Mouse (Mus musculus): Measurements from ENCODE around the gene Cd52.

Gene Cd52

DNA sequence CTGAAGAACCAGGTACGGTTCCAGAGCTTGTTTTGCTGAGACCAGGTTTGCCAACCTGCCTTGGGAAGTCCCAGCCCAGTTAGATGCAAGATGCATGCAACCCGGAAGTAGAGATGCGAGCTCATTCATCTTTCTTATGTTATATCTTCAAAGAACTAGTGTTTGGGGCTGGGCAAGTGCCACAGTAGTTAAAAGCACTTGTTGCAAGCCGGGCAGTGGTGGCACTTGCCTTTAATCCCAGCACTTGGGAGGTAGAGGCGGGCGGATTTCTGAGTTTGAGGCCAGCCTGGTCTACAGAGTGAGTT, 3.7 kb downstream of the Cd52 start:
- DNase-seq (ENCODE audit: low spot score in 2 of 2): no peak

GRCm38 (mm10) chr4:134090521-134091224, 4.2 kb downstream of the Cd52 start:
- DNase-seq (ENCODE audit: low spot score in 2 of 2): no peak

GRCm38 (mm10) chr4:134089029-134089428, 5.9 kb downstream of the Cd52 start:
- no peak for DNase-seq (ENCODE audit: low spot score in 2 of 2)

DNA sequence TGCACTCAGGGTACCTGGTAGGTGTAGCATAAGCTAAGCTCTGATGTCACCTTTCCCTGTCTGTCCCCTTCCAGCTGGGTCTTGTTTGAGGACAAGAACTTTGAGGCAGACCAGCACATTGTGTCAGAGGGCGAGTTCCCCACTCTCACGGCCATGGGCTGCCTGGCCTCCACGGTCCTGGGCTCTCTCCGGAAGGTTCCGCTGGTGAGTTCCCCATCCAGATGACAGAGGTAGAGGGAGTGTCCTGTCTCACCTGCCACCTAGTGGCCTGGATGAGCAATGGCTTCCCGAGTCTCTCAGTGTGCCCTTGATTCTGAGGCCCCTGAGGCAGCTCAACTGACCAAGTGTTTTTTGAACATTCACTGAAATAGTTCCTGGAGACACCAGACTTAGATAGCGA, 7.5 kb downstream of the Cd52 start:
- no peak for DNase-seq (ENCODE audit: low spot score in 2 of 2)

DNA sequence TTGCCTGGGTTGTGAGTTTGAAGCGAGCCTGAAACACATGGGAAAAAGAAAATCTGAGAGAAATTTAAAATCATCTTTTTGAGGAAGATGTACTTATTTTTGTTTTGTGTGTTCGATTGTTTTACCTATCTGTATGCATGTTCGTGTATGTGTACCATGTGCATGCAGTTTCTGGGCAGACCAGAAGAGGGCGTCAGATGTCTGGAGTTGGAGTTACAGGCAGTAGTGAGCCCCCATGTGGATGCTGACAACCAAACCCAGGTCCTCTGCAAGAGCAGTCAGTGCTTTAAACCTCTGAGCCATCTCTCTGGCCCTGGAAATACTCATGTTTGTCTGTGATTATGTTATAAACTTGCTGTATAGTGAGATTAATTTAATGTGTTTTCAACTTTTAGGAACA, 9.9 kb downstream of the Cd52 start:
- no peak for DNase-seq (ENCODE audit: low spot score in 2 of 2)

DNA sequence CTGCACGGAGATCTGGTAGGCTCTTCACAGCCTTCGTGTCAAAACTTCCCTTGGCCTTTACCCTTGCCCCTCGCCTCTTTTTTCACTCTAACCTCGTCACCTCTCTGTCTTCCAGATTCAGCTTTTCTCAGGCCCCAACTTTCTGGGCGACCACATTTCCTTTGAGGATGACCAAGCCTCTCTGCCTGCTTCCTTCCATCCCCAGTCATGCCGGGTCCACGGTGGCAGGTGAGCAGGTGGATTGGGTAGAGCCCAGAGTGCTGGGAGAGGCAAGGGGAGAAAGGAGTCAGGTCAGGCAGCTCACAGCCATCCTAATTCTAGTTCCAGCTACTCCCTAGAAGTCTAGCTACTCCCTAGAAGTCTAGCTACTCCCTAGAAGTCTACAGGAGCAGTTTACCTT, 12.4 kb downstream of the Cd52 start:
- no peak for DNase-seq (ENCODE audit: low spot score in 2 of 2)

- DNase-seq (ENCODE audit: low spot score in 2 of 2): peak; percentile 75 to 76
Observed at GRCm38 (mm10) chr4:134081730-134082386, 13.0 kb downstream of the Cd52 start.

DNA sequence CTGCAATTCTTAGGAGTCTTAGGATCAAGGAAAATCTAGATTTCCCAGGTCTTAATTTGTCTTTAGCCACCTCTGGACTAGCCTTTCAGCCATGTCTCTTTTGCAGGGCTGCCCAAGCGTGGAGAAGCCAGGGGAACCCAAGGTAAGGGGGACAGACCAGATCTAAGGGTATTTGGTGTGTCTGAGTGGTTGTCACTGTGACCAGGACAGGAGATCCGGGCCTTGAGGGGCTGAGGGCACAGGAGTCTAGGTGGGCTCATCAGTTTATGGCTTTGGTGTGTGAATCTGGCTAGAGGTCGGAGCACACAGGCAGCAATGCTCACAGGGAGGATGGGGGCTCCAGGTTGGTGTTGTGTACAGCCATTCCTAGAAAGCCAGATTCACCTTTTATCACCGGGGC, 14.2 kb downstream of the Cd52 start:
- DNase-seq (ENCODE audit: low spot score in 2 of 2): no peak

DNA sequence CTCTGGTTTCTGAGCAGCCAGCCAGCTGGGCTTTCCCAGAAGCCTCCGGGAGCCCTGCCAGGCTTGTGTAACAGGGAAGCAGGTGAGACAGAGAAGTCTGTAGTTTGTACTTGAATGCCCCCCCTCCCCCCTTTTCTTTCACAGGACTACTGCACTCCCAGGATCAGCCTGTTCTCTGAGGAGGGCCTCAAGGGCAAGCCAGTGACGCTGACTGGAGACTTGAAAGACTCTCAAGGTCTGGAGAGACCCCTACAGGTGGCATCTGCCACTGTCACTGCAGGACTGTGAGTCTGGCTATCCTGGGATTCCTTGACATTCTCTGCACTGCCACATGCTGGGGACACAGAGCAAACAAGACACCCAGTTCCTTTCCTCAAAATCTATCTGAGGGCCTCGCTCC, 16.2 kb downstream of the Cd52 start:
- DNase-seq (ENCODE audit: low spot score in 2 of 2): no peak

- DNase-seq (ENCODE audit: low spot score in 2 of 2): no peak
Observed at GRCm38 (mm10) chr4:134068793-134069580, 25.9 kb downstream of the Cd52 start.

DNA sequence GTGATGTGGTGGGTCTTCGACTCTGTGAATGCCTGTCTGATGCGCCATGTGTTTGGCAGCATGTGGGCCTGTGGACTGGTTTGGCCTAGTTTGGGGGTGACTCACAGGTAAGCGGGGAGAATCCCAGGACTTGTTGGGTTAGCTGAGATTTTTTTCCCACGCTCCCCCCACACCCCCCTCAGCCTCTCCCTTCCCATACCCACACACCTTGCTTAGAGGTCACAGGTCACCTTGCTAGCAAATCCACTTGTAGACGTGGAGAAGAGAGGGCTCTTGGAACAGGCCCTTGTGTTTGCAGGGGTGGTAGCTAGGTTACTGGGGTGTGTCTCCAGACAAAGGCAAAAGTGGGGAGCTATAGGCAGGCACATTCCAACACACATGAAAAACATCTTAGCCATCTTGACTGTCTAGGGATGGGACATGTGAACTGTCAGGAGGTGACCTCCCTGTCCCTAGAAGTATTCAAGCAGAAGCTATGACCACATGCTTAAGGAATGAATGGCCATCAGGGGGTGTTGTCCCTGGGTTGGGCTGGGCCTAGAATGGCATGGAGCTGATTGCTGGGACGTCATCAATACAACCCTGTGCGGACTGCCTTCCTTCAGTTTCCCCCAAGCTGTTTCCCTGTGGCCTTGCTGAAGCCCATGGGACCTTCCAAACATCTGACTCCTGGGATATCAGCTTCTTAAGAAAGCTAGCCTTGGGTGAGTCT, 26.9 kb downstream of the Cd52 start:
- no peak for DNase-seq (ENCODE audit: low spot score in 2 of 2)

DNA sequence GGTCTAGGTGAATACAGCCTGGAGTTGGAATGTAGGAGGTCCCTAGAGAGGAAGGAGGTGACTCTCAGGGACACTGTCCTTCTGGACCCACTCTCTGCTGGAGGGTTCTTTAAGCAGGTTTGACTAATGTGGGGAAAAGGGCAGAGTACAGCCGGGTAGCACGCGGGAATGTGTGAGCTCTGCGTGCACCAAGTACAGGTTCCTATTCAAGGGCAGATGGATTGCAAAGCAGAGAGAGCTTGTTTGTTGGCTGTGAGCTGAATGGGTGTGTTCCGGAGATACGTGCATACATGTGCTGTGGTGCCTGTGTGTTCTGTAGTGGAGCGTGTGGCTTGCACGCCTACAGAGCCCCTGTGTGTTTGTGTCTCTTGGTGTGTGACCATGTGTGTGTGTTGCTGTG, 27.5 kb downstream of the Cd52 start:
- DNase-seq (ENCODE audit: low spot score in 2 of 2): no peak

DNA sequence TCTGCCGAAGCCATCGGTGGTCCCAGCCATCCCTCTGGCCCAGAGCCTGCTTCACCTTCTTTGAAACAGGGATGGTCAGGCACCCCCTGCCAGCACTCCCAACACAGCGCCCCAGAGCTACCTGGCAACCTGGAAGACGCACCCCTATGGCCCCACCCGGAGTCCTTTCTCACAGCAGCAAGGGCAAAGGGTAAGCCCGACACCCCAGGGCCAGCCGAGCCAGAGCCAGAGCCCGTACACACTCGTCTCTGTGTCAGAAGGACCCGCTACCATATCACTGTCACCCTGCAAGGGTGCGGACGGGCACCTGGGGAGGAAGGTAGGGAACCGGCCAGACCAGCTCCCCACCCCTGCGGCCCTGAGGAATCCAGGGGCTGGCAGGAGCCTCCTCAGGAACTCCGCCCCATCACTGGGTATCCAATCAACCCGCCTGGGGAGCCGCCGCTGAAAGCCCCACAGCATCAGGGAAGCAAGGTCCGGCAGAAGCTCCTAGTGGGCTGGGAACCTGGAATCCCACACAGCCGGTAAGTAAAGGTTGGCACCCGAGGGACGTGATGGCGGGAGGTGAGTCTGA, 29.4 kb downstream of the Cd52 start:
- no peak for DNase-seq (ENCODE audit: low spot score in 2 of 2)

GRCm38 (mm10) chr4:134062561-134062960, 32.3 kb downstream of the Cd52 start:
- no peak for DNase-seq (ENCODE audit: low spot score in 2 of 2)

- no peak for DNase-seq (ENCODE audit: low spot score in 2 of 2)
Observed at GRCm38 (mm10) chr4:134061944-134062446, 32.9 kb downstream of the Cd52 start.

DNA sequence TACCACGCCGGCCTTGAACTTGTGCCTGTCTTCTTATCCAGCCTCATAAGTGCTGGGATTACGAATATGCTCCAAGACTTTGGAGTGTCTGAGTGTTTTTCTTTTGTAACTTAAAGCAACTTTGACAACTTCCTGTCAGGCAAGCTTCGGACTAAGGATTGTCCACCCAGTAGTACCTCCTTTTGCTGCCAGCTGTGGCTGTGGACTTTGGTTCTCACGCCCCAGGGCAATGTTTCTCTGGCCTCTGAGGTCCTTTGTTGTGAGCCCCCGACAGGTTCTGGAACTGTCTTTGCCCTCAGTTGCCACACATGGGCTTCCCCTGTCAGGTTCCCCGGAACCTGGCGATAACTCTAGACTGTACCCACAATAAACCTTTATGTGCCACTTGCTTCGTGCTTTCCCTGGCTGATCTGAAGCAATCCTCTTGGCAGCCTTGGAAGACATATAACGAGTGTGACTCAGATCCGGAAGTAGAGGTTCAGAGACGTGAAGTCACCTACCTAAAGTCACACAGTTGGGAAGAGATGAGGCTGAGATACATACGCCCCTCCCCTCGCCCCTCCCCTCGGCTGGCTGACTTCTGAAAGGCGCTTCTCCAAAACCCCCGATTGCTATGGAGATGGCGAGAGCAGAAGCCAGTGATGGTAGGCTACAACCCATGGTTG, 33.6 kb downstream of the Cd52 start:
- no peak for DNase-seq (ENCODE audit: low spot score in 2 of 2)

- no peak for DNase-seq (ENCODE audit: low spot score in 2 of 2)
Observed at GRCm38 (mm10) chr4:134060135-134060865, 34.6 kb downstream of the Cd52 start, which contains the start of gene Crybg2. Gene Crybg2 (plus strand): TSS chr4:134060815.

- no peak for DNase-seq (ENCODE audit: low spot score in 2 of 2)
Observed at GRCm38 (mm10) chr4:134058908-134059307, 36.0 kb downstream of the Cd52 start.

GRCm38 (mm10) chr4:134058166-134058715, 36.6 kb downstream of the Cd52 start:
- no peak for DNase-seq (ENCODE audit: low spot score in 2 of 2)

DNA sequence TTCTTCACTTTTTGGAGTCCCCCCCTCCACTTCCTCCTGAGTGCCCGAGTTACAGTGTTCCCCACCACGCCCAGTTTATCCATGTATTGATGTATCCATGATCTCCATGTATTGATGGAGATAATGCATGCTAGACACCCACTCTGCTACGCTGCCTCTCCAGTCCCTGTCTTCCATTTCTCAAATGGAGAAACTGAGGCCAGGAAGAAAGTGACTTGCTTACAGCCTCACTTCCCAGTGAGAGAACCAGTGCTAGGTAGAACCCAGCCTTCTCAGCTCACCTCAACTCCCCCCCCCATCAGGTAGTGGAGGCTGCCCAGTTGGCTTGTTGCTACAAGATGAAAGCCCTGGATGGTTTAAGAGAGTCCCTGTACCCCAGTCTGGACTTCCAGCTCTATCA, 41.3 kb downstream of the Cd52 start, which contains the start of gene Zfp683:
TSS of gene Zfp683 (plus strand) at position 301 of the 400 bp plus-strand sequence.
- no peak for DNase-seq (ENCODE audit: low spot score in 2 of 2)

Measured in spleen, postnatal 14 days (tissue).